Mouse (Mus musculus): Measurements from ENCODE around the gene Sfswap.

Sfswap gene

DNA sequence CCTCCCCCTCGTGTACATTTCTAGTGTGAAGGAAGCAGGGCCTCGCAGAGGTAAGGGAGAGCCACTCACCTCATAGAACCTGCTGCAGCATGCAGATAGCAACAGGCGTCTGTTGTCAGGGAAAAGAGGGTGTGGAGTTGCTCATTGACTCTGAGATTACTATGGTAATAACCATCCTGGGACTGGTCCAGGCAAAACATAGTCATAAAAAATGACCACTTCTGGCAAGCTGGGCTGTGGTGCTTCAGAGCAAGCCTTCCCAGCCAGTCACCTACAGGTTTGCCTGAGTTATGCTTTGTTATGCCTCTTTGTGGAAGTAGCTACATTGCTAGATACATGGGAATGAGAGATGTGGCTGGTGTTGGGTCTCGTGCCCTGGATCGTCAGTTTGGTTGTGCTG is 26.1 kb downstream of the Sfswap start:
- in situ Hi-C loops (cut with MboI; ENCODE audit: low sequenced_read_pairs) = no loop called here

DNA sequence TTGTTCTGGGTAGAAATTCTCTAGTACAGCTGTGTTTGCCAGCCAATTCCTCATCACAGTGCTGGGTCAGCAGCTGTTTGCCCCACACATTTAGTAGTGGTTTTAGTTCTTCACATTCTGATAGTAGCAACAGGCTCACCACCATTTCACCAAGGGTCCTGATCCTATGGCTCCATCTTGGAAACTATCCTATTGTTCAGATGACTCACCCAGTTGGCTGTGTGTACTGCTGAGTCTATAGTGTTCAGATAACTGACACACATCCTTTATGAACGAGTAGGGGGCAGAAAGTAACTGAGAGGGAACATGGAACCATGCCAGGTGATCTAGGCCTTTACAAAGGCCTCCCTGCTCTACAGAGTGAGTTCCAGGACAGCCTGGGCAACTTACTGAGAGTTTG is 28.6 kb downstream of the Sfswap start:
- in situ Hi-C loops (cut with MboI; ENCODE audit: low sequenced_read_pairs) = no loop called here

DNA sequence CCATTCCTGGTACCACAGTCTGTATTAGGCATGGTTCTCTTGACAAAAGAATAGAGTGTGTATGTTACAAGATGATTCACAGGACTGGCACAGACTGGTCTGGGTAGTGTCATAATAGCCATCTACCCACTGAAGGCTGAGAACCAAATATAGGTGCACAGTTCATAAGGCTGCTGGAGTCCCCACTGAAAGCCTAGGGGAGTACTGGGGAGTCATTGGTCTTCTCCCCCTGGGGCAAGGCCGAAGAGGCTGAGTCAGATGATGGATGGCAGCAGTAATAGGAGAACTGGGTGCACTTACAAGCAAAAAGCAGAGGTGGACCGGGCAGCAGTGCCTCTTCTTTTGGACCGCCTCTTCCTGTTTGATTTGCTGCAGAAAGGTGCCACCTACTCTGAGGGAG is 32.7 kb downstream of the Sfswap start:
- in situ Hi-C loops (cut with MboI; ENCODE audit: low sequenced_read_pairs) = no loop called here

DNA sequence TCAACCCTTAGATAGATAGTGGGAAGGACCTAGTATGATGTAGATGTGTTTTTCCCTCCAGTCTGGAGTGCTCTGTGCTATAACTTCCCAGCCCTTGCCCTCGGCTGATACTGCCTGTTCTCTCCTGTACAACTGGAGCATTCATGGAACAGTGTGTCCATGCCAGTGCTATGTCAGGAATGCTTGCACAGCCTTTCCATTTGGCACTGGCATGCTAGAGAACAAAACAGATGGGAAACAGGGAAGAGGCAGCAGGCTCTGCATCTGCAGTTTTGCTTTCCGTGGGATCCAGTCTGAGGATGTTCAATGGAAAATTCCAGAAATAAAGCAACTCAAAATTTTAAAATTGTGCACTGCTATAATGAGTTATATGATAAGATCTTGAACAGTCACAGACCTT is 33.5 kb downstream of the Sfswap start:
- in situ Hi-C loops (cut with MboI; ENCODE audit: low sequenced_read_pairs) = no loop called here

DNA sequence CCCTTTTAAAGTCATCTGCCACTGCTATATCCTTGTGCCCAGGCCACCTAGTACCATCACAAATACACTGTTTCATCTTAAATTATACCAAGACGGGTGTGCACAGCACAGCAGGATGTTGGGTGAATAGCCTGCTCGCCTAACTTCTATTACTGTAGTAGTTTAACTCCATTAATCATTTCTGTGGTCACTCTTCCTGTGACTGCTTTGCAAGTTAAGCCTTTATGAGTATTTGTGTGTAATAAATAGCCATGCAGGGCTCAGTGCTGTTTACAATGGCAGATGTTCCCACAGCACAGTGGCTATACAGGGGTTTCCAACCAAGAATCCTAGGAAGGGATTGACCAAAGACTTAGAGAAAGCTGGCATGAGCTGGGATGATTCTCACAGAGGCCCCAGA is 34.0 kb downstream of the Sfswap start:
- in situ Hi-C loops (cut with MboI; ENCODE audit: low sequenced_read_pairs) = no loop called here

DNA sequence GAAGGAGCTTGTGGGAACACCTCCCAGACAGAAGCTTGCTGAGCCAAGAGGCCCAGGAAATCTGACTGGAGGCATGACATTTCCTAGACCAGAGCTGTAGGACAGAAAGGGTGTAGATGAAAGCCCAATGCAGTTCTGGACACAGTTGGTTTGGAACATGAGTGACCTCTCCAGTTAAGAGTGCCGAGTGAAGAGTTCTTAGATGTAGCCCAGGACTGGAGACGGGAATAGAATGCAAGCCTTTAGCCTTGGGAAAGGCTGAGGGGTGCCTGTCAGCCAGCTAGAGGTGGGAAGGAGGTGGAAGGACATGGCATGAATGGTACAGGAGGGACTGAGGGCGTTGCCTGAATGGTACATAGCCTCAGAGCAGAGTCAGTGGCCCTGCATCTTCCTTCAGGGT is 34.4 kb downstream of the Sfswap start:
- in situ Hi-C loops (cut with MboI; ENCODE audit: low sequenced_read_pairs) = no loop called here

DNA sequence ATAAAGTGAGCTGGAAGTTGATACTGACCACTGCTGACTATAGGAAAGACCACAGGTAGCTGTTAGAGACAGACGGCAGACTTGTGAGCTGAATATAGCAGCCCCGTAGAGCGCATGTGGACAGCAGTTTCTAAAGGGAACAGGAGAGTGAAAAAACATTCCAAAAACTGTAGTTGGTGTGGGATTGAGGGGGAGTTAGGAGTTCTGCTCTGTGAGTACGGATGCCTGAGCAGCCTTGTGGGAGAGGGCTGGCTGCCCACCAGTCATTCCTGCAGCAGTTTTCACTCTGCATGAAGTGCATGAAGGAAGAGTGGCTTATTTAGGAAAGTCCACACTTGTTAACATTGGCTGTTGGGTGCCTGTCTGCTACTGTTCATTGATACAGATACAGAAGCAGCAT is 37.8 kb downstream of the Sfswap start:
- in situ Hi-C loops (cut with MboI; ENCODE audit: low sequenced_read_pairs) = no loop called here

DNA sequence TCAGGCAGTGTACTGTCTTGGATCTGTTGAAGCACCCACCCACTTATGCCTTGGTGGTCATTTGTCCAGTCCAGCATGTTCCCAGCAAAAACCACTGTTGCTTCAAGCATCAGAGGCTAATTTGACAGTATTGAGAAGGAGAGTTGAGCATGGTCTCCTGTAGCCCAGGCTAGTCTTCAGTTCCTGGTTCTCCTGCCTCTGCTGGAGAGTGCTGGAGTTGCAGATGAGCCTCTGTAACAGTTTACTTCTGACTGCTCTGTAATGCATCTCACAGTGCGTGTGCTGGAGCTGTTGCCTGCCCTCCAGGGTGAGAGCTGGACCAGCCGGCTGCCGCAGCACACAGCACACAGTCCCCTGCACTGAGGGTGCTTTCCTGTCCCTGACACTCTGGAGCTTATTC is 41.2 kb downstream of the Sfswap start:
- in situ Hi-C loops (cut with MboI; ENCODE audit: low sequenced_read_pairs) = no loop called here

DNA sequence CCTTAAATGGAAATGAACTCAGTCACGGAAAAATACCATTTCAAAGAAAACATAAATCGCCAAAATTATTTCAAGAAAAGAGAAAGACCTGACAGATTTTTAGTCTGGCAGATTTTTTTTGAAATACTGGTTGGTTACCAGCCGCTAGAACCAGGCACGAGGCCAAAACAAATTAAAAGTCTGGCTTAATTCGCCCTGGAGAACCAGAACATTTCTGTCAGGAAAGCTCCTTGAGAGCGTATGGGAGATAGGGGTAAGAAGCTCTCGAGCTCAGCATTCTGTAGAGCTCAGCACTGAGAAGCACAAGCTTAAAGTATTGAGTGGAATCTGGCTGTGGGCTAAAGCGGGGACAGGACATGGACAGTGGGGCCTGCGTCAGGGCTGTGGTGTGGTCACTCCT is 44.8 kb downstream of the Sfswap start:
- in situ Hi-C loops (cut with MboI; ENCODE audit: low sequenced_read_pairs) = no loop called here

DNA sequence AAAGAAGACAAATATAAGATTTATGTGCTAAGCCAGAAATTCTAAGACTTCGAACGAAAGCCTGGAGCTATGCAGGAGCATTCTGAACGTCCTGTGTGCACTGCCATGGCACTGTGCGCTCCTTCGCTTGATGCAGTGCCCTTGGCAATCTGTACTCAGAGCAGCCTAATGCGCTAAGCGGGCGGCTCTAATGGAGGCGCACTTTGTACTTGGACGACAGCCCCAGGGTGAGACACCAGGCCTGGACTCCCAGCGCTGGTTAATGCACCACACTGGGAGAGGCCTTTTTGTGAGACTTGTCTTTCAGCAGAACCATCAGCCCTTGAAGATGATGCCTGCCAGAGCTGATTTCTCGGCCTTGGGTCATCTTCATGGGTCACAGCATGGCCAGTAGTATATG is 48.7 kb downstream of the Sfswap start:
- in situ Hi-C loops (cut with MboI; ENCODE audit: low sequenced_read_pairs) = no loop called here

DNA sequence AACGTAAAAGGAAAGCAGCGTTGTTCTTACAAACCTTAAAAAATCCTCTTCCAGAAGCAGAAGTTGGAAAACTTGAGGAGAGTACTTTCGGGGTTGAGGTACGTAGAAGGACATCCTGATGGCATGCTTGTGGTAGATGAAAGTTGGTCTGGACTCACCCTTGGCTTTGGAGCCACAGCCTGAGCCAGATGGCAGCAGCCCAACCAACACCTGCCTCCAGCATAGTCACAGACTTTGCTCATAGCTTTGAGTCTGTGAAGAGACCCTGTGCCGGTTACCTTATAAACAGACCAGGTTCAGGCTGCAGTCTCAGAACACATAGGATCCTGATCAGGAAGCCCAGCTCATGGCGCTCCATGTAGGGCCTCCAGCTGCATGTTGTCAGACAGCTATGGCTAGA is 49.8 kb downstream of the Sfswap start:
- in situ Hi-C loops (cut with MboI; ENCODE audit: low sequenced_read_pairs) = no loop called here

DNA sequence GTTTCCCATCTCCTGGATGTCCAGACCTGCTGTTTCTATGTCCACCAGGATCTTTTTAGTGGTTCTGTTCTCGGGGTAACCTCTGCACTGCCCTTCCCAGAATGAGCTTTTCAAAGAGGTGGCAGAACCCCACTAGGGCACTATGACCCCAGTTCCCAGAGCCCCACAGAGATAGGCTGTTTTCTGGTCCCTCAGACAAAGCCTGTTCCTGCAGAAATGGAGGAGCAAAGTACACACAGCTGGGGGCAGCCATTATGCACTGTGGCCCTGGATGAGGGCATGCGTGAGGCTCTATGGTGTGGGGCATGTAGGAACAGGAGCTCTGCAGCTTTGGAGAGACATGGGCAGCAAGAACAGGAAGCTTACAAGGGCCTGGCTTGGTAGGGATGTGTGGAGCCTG is 51.0 kb downstream of the Sfswap start:
- in situ Hi-C loops (cut with MboI; ENCODE audit: low sequenced_read_pairs) = no loop called here

DNA sequence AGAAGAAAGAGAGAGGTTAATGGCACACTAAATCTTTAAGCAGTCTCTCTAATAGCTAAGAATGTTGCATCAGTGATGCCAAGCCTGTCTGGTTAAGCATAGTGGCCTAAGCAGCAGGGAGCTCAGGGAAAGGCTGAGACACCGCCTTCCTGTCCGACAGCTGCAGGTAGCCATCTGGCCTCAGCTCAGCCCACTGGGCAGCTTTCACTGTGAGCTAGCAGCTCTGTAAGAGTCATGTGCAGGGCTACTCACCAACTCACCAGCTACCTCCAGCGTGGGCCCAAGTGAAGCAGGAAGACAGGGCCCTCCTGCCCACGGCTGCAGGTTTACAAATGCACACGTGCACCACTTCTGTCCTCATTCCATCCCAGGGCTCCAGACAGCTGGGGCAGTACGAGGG is 52.6 kb downstream of the Sfswap start:
- in situ Hi-C loops (cut with MboI; ENCODE audit: low sequenced_read_pairs) = no loop called here

DNA sequence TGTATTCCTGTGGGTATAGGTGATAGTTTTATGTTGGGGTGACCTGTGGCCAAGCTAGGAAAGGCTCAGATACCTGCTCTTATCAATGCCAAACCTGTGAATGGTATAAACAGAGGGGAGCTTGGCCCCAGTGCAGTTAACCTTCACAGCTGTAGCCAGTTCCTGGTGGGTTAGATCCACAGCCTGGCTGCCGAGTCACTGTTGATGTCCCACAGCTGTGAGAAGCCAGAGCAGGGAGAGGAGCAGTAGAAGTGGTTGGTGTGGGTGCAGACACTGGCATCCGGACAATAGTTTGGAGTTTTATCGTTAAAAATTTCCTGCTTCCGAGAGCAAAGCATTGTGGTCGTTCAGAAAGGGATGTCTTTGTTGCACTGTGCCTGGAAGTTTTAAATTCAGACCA is 57.6 kb downstream of the Sfswap start:
- in situ Hi-C loops (cut with MboI; ENCODE audit: low sequenced_read_pairs) = no loop called here

DNA sequence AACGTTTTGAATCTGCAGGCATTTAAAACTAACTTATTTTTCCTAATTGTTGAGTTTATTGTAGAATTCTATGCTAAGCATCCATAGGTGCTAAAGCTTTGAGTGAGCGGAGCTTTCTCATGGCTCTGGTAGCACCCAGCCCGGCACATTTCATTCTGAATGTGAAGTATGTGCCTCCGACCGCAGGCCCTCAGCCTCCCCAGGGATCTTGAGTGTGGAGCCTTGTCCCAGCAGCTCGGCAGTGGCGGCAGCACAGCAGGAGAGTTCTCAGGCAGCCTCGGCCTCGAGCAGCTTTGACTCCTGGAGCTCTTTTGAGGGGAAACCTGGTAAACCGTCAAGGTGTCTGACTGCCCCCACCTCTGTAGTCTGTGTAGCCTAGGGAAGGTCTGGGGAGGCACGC is 58.3 kb downstream of the Sfswap start:
- in situ Hi-C loops (cut with MboI; ENCODE audit: low sequenced_read_pairs) = no loop called here

DNA sequence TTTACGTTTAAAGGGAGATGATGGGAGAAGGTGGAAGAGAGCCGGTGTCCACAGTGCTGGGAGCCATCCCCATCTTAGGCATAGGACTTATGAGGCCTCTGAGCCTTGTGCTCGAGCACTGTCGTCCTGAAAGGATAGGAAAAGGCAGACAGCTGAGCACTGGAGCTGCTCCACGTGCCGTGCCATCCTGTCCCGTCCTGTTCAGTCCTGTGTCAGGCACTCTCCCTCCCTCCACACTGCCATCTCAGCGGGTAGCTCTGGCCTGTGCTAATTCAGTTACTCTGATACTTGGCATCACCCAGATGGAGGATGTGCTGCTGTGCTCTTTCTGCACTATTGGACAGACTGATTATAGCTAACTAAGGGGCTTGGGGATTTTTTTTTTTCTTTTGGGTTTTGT is 61.3 kb downstream of the Sfswap start:
- in situ Hi-C loops (cut with MboI; ENCODE audit: low sequenced_read_pairs) = no loop called here

DNA sequence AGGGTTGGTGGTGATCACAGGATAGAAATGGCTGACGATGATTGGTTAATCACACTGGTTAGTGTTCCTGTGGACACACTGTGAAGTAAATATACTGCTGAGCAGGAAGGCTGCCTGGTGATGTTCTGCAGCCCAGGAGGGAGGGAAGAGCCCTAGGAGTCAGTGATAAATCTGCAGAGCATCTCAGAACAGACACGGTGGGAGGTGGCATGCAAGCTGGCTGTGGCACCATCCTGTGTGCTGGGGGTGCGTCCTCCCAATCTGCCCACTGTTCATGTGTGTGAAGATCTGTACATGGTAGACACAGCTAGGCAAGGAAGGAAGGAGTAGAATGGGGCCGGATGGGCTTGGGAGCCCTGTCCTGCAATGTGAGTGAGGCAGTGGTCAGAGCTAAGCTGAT is 67.6 kb downstream of the Sfswap start:
- in situ Hi-C loops (cut with MboI; ENCODE audit: low sequenced_read_pairs) = no loop called here

DNA sequence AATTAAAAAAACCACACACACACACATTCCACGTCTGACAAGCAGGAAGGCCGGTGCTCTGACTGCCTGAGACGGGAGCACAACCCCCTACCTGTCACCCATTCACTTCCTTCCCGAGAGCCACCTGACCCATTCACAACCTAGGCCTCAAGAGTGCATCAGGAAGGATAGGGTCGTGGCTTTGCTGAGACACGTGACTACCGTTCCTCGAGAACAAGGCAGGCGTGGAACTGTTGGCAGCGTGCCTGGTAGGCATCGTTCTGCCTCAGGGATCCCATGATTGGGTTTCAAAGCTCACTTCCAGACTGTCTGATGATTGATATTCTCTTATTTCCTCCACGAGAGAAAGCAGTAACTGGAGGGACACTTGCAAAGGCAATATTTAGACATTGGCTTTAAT is 77.2 kb downstream of the Sfswap start:
- in situ Hi-C loops (cut with MboI; ENCODE audit: low sequenced_read_pairs) = no loop called here

DNA sequence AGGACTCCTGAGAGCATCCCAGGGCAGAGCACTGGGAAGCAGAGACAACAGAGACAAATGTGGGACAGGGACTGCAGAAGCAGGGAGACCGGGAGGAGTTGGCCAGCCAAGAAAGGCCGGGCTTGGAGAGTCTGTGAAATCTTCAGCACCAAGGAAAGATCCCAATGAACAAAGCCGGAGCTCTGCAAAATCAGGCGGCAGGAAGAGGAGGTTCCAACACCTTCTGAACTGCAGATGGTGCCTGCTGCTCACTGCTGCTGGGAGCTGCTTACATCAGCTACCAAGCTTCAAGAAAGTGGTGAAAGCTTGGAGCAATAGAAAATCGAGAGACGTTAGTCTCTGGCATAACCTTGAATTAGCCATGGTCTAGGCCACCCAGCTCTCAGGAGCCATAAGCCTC is 79.0 kb downstream of the Sfswap start:
- in situ Hi-C loops (cut with MboI; ENCODE audit: low sequenced_read_pairs) = no loop called here

DNA sequence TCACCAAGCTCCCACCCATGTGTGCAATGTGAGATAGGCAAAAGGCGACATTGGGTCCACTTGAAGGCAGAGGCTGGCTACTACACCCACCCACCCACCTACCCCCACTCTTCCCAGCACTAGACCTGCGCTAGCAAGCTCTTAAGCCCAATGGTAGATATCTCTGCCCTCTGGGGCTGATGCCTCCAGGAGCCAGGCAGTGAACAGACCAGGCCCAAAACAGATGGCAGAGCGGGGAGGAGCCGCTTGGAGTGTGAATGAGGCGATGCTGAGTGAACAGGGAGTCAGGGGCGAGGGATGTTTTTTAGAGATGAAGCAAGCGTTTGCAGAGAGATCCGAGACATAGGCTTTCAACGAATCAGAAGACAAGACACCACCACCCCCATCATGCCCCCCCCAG is 79.6 kb downstream of the Sfswap start:
- in situ Hi-C loops (cut with MboI; ENCODE audit: low sequenced_read_pairs) = no loop called here

DNA sequence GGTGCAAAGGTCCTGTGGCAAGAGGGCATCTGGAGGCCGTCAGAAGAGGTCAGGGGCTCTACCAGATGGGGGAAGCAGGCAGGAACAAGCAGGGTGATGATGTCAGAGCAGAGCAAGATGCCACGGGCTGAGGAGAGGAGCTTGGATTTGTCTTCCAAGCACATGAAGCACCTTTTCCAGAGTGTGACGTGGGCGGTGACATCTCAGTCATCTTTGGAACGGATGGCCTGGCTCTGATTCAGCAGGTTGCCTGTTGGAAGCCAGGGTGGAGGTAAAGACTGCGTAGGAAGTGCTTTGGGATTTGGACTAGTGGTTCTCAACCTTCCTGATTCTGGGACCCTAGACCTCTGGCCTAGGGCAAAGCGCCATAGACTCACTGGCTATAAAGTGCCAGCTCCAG is 80.0 kb downstream of the Sfswap start:
- in situ Hi-C loops (cut with MboI; ENCODE audit: low sequenced_read_pairs) = no loop called here

DNA sequence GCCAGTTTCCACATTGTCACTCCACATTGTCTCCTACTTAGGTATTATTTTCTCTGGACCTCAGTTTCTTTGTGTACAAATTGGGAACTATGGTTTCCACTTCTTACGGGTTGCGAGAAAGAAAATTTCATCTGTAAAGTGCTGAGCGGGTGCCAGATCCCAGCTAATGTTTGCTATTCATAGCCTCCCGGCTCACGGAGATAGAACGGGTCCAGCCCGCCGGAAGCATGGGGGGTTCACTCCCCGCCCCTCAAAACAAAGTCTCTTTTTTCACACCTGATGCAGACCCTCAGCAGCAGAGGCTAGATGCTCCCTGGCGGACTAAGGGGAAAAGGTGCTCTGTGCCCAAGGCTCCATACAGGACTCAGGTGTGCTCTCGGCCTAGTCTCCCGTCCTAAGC is 82.3 kb downstream of the Sfswap start:
- in situ Hi-C loops (cut with MboI; ENCODE audit: low sequenced_read_pairs) = no loop called here

DNA sequence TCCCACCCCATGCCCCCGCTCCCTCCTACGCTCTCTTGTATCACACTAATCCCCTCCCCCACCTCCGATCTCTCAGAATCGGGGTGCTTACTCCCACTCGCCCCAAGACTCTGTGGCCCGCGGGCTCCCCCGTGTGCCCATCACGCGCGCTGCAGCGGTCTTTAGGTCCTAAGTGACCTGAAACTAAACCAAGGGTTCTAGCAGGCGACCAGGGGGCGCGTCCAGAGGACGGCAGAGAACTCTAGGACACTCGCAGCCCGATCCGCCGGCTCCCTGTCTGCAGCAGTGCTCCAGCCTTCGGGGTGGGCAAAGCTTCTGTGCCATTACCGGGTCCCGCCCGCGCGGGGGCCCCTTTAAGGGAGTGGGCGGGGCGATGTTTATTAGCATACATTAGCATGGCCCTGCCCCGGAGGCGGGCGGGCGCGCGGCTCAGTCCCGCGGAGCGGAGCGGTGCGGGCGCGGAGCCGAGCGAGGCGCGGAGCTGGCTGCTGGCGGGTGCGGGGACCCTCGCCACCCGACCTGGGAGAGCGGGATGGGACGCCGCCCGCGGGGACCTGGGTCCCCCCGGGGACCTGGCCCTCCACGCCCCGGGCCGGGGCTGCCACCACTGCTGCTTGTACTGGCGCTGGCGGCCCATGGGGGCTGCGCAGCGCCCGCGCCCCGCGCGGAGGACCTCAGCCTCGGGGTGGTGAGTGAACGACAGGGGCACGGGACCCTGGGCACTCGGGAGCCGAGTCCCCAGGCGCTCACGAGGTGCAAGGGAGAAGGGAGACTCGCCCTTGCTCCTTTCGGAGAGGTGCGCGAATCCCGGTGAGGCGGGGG is 83.0 kb downstream of the Sfswap start, which contains the start of gene Mmp17:
Gene Mmp17, plus strand, starts transcription at position 409 of the 822 bp plus-strand sequence.
- in situ Hi-C loops (cut with MboI; ENCODE audit: low sequenced_read_pairs) = no loop called here
